Mouse (Mus musculus) frontal cortex, adult (tissue): ENCODE measurements around the gene Mettl7a1.
"Not testable (repeated sequence)": the region's sequence is repeated elsewhere in the genome, so short reads cannot be mapped to it uniquely, and the experiment has no call there.

Source experiments
- ATAC-seq: cut with Nextera tagmentation; 2 replicates; pipeline ENCODE4 v1.9.2; 2017; ENCODE audit warnings: mild to moderate bottlenecking, moderate library complexity, mixed read lengths; ENCODE audit not compliant: low TSS enrichment

The Mettl7a1 gene

GRCm38 (mm10) chr15:100300499-100300898 lies 3.4 kb upstream of the Mettl7a1 start:
- no peak for ATAC-seq

GRCm38 (mm10) chr15:100301556-100301955 lies 2.4 kb upstream of the Mettl7a1 start:
- peak; percentile 35; the same call in 1 of the 2 replicates for ATAC-seq

- no peak for ATAC-seq
Measured at GRCm38 (mm10) chr15:100303428-100304018, 417 bp upstream of the Mettl7a1 start.

- no peak for ATAC-seq
Measured at GRCm38 (mm10) chr15:100306201-100306600, 2.3 kb downstream of the Mettl7a1 start.

- not testable (repeated sequence) for ATAC-seq
Measured at GRCm38 (mm10) chr15:100307438-100308096, 3.6 kb downstream of the Mettl7a1 start.

GRCm38 (mm10) chr15:100312346-100312745 lies 8.4 kb downstream of the Mettl7a1 start:
- no peak for ATAC-seq

- no peak for ATAC-seq
Measured at GRCm38 (mm10) chr15:100314448-100315145, 10.7 kb downstream of the Mettl7a1 start.

GRCm38 (mm10) chr15:100318014-100318671 lies 14.2 kb downstream of the Mettl7a1 start:
- not testable (repeated sequence) for ATAC-seq

- ATAC-seq, result no peak
Measured at GRCm38 (mm10) chr15:100319884-100320283, 15.9 kb downstream of the Mettl7a1 start.

- no peak for ATAC-seq
Measured at GRCm38 (mm10) chr15:100320295-100320905, 16.5 kb downstream of the Mettl7a1 start.

GRCm38 (mm10) chr15:100321134-100321533 lies 17.2 kb downstream of the Mettl7a1 start:
- ATAC-seq, result no peak

GRCm38 (mm10) chr15:100324021-100324591 lies 20.2 kb downstream of the Mettl7a1 start:
- peak; percentile 55; the same call in 1 of the 2 replicates for ATAC-seq

GRCm38 (mm10) chr15:100325235-100325634 lies 21.3 kb downstream of the Mettl7a1 start:
- no peak for ATAC-seq

- not testable (repeated sequence) for ATAC-seq
Measured at GRCm38 (mm10) chr15:100328089-100328488, 24.1 kb downstream of the Mettl7a1 start.

- not testable (repeated sequence) for ATAC-seq
Measured at GRCm38 (mm10) chr15:100329336-100329735, 25.4 kb downstream of the Mettl7a1 start.

GRCm38 (mm10) chr15:100330739-100331138 lies 26.8 kb downstream of the Mettl7a1 start:
- ATAC-seq, result no peak

GRCm38 (mm10) chr15:100332077-100332961 lies 28.4 kb downstream of the Mettl7a1 start:
- peak; percentile 64 for ATAC-seq

GRCm38 (mm10) chr15:100334629-100335028 lies 30.7 kb downstream of the Mettl7a1 start, which contains the start of gene Mettl7a3:
TSS of gene Mettl7a3 (plus strand) at chr15:100334929.
- no peak for ATAC-seq

GRCm38 (mm10) chr15:100337328-100337727 lies 33.4 kb downstream of the Mettl7a1 start:
- not testable (repeated sequence) for ATAC-seq

GRCm38 (mm10) chr15:100337847-100338246 lies 33.9 kb downstream of the Mettl7a1 start:
- ATAC-seq, result peak; percentile 55; the same call in 1 of the 2 replicates
